Mouse (Mus musculus): ENCODE results near the gene Ush1c.
"Not testable (repeated sequence)": the region's sequence is repeated elsewhere in the genome, so short reads cannot be mapped to it uniquely, and the experiment has no call there.

Ush1c gene

DNA sequence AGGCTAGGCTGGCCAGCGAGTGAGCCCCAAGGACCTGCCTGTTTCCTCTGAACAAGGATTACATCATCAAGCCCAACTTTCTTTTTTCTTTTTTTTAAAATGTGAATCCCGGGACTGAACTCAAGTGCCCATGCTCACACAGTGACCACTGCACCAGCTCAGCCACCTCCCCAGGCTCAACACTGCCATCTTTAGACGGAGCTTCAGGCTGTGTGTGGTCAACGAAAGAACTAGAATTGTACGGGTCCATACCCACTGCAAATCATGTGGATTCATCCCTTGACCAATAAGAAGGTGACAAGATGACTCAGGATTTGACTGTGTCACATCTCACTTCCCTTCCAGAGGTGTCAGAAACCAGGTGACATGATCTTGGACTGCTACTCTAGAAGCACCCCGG, 33.5 kb downstream of the Ush1c start:
- DNase-seq (ENCODE audit: low spot score in 2 of 2), result no peak

DNA sequence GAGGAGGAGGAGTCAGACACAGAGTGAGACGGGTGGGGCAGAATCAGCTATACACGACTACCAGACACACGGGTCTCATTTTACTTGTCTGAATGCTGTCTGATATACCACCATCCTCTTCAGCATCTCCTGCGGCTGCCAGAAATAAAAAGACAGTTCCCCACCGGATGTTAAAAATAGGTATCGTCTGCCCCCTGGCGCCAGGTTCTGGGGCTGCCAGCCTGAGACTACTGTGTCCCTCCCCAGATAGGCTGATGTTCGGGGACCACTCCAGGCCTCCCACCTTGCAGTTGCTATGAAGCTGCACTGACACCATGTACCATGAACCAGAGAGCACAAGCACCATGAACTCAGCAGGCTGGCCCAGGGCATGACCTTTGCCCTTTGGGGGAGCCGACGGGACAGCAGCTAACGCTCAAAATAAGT, 34.2 kb downstream of the Ush1c start:
- peak; percentile 28 to 57 for DNase-seq (ENCODE audit: low spot score in 2 of 2)

DNA sequence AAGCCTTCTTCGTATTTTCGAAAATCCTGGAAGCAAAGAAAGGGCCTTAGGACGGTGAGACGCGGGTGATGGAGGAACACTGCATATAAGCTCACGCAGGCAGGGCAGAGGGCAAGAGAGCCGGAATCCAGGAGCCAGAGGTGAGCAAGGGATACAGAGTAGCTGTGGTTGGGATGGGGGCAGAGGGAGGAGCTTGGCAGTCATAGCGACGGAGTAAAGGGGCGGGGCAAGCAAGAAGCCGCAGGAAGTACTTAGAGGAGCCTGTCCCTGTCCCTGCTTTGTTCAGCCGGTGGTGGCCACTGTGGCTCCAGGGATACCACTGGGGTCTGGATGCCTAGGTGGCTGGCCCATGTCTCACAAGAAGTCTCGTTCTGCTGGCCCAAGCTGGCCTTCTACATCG, 36.7 kb downstream of the Ush1c start:
- DNase-seq (ENCODE audit: low spot score in 2 of 2), result no peak

DNA sequence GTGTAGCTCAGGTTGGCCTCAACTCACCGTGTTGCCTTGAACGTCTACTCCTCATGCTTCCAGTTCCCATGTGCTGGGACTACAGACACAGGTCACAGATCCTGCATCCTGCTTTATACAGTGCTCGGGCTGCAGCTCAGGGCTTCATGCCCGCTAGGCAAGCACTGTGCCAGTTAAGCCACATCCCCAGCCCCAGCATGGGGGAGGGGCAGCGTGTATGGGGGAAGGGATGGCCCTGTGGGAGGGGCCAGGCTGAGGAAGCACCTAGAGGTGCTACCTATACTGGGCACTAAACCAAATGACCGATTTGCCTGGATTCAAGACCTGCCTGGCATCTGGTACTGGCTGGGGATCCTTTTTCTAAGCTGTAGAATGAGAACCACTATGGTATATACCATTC, 38.3 kb downstream of the Ush1c start:
- DNase-seq (ENCODE audit: low spot score in 2 of 2), result no peak

DNA sequence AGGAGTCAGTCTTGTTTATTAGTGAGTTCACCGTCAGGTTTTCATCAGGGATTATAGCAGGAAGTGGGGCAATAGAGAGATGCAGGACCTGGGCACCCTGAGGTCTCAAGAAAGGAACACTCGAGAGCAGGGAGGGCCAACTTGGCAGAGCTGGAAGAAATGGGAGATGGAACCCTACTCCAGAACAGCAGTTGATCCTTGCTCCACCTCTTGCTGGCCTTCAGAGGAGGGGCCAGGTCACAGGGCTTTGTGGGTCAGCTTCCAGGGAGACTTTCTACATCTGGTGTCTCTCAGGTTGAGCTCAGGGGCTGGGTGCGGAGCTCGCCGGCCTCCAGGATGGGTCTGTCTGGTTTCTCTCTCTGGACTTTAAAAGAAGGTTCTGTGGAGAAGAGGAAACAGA, 42.9 kb downstream of the Ush1c start:
- no peak for DNase-seq (ENCODE audit: low spot score in 2 of 2)

DNA sequence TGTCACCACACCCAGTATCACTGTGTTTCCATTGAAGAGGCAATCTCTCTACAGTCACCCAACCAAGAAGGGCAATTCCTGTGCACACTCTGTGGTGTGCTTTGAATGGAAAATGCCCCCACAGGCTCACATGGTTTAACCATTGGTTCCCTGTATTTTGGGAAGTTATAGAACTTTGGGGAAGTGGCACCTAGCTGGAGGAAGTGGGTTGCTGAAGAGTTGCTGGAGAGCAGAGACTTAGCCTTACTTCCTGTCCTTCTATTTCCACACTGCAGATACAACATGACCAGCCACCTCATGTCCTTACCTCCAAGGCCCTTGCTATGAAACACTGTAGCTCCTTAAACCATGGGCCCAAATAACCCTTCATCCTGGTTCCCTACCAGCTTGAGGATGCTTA, 54.1 kb downstream of the Ush1c start:
- no peak for DNase-seq (ENCODE audit: low spot score in 2 of 2)

DNA sequence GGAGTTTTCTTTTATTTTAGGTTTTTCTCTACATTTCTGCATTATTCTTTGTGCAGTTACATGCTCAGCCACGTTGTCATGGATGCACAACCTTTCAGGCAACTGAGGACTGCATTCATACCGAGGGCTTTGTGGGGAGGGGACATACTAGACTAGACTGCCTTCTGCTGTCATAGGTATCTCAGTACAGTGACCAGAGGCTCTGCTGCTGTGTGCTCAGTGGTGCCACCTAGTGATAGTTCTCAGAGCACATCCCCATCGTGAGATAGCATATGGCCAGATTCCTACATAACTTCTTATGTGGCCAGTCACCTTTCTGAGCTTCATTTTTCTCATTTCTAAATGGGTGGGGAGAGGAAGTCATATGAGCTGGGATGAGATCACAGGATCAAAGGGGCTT, 56.7 kb downstream of the Ush1c start:
- peak; percentile 29 to 43 for DNase-seq (ENCODE audit: low spot score in 2 of 2)

DNA sequence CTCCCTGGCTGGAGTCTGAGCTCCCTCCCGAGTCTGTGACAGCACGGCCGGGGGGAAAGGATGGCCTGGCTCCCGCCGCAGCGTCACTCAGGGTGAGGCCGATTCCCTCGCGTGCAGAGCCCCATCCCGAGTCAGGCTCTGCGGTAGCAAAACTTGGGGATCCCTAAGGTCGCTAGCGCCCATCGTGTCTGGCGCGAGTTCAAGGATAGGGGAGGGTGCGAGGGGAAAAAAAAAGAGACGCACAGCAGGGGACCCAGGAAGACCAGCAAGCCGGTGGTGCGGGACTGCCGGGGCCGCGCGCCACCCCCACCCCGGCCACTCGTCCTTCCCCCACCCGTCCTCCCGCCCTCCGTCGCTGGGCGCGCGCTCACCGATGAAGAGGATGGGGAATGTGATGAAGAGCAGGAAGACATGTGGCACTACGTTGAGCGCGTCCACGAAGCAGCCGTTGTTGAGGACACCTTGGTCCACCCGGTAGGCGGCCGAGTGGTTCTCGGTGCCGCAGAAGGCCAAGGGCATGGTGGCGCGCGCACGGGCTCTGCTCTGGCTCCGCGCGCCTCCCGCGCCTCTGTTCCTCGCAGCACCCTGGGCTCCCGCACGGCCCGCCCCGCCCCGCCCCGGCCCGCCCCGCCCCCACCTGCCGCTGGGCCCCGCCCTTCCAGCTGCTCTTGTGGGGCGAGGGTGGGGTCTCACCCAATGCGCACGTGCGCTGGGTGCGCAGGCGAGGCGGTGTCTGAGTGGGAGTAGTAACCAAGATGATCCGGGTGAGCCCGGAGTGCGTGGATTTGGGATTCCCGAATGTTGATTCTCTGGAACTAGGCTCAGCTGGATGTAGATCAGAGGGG, 58.6 kb downstream of the Ush1c start, which contains the start of gene Abcc8:
Gene Abcc8, minus strand, starts transcription at position 603 of the 845 bp plus-strand sequence.
- DNase-seq (ENCODE audit: low spot score in 2 of 2), result peak; percentile 28 to 33

DNA sequence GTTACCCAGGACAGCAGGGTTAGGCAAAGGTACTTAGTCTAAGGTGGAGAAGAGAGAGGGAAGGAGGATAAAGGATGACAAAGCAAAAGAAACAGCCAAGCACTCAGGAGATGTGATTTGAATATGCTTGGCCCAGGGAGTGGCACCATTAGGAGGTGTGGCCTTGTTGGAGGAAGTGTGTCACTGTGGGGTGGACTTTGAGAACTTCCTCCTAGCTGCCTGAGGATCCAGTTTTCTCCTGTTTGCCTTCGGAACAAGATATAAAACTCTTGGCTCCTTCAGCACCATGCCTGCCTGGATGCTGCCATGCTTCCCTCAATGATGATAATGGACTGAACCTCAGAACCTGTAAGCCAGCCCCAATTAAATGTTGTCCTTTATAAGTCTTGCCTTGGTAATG, 69.3 kb downstream of the Ush1c start:
- DNase-seq (ENCODE audit: low spot score in 2 of 2), result not testable (repeated sequence)

DNA sequence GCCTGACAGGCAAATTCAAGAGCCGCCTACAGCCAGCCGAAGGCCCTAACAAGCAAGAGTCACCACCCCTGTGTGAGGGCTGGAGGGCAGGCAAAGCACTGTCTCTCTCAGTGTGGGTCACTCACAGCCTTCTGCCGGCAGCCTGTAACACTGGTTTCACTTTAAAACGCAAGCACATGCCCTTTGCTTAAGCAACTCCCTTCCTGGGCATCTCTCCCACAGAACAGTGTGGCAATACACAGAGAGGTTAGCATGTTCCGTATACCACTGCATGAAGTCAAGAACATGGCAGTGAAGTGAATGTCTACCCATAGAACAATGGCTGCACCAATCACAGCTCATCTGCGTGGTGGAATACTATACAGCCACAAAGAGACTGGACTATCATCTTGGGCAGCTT, 69.9 kb downstream of the Ush1c start:
- DNase-seq (ENCODE audit: low spot score in 2 of 2), result no peak

DNA sequence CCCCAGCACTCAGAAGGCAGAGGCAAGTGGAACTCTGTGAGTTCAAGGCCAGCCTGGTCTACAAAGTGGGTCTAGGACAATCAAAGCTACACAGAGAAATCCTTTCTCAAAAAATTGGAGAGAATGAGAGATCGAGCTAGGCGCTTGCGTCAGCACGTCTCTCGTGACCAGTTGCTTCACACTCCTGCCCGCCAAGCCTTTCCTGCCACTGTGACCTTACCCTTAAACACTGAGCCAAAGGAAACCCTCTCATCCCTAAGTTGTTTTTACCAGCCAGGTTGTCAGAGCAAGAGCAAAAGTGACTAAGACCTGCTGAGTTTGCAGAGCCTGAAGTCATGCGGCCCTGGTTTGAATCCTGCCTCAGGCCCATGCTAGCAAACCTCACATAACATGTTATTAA, 70.4 kb downstream of the Ush1c start:
- no peak for DNase-seq (ENCODE audit: low spot score in 2 of 2)

DNA sequence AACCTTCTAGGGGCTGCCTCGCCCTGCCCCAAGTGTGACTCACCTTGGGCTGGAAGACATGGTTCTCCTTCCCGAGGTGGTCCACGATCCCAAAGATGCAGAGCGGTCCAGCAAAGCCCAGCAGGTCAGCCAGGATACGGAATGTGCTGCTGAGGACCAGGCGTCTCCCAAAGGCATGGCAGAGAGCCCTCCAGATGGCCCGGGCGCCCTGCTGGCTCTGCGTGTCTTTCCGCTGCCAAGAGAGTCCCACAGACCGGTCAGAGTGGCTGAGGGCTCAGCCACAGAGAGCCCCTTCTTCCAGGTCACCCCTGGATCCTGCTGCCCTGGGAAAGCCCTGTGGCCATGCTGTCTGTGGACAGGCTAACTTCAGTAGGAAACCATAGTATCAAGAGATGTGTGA, 72.4 kb downstream of the Ush1c start:
- DNase-seq (ENCODE audit: low spot score in 2 of 2), result no peak

DNA sequence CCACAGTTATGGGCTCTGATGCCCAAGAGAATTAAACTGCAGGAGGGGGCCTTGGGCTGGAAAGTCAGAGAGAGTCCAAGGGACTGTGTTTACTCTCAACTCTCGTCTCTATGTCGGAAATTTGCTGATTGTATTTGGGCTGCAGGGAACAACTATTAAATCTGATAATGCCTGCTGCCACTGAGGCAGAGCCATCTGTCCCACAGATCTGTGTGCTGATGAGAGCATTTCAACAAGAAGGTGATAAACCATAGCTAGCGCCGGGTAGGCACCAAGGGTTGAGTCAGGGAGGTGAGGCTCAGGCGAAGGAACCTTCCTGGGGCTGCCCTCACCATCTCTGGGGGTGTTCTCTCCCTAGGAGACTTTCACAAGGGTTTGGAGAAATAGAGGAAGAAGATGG, 75.6 kb downstream of the Ush1c start:
- DNase-seq (ENCODE audit: low spot score in 2 of 2), result no peak

DNA sequence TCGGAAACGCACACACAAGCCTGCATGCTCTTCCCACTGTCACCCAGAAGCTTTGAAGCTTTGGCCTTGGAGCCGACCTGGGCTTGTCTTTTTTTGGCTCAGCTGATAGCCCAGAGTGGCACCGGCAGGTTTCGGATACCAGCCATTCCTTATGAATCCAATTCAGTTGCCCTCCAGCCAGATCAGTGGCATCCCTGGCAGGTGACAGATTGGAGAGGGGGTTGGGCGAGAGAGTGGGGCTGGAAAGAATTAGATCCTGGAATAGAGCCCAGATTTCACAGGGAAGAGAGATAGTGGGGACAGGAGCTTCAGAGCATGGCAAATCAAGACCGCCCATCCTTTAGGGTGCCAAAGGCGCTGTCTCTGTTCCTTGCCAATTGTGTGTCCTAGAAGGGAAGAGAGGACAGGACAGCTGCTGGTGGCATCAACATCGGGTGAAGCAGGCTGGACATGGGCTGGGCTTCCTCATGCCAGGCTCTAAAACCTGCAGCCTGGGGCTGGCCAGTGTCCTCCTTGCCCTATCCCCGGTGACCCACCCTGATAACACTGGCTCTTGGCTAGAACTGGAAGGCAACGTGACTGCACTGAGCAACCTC, 76.1 kb downstream of the Ush1c start:
- DNase-seq (ENCODE audit: low spot score in 2 of 2), result no peak

DNA sequence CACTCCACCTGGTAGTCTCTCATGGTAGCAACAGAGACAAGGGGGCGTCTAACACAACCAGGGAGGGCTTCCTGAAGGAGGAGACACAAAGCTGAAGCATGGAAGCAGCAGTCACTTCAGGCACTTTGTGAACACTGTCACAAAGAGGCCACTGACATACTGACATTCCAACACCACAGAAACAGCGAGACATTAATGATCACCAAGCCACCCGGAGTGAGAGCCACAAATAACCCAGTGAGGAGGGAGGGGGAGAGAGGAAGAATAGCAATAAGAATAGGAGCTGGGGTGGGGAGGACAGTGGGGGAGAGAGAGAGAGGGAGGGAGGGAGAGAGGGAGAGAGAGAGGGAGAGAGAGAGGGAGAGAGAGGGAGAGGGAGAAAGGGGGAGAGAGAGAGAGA, 76.7 kb downstream of the Ush1c start:
- DNase-seq (ENCODE audit: low spot score in 2 of 2), result no peak

DNA sequence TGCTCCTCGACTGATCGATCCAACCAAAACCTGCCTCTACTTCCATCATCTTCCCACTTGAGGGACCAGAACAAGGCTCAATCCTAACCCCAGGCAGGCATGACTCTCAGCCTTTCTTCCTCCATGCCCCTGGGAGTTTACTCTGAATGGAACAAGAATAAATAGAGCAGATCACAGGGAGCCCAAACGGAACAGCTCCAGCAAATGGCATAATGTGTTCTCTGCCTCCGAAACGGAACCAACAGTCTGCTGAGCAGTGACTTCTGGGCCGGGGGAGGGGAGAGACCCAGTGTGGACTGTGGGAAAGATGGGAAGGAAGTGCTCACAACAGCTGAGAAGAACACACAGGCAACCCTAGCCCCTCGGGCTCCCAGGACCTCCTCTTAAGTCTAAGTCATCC, 80.6 kb downstream of the Ush1c start:
- no peak for DNase-seq (ENCODE audit: low spot score in 2 of 2)

DNA sequence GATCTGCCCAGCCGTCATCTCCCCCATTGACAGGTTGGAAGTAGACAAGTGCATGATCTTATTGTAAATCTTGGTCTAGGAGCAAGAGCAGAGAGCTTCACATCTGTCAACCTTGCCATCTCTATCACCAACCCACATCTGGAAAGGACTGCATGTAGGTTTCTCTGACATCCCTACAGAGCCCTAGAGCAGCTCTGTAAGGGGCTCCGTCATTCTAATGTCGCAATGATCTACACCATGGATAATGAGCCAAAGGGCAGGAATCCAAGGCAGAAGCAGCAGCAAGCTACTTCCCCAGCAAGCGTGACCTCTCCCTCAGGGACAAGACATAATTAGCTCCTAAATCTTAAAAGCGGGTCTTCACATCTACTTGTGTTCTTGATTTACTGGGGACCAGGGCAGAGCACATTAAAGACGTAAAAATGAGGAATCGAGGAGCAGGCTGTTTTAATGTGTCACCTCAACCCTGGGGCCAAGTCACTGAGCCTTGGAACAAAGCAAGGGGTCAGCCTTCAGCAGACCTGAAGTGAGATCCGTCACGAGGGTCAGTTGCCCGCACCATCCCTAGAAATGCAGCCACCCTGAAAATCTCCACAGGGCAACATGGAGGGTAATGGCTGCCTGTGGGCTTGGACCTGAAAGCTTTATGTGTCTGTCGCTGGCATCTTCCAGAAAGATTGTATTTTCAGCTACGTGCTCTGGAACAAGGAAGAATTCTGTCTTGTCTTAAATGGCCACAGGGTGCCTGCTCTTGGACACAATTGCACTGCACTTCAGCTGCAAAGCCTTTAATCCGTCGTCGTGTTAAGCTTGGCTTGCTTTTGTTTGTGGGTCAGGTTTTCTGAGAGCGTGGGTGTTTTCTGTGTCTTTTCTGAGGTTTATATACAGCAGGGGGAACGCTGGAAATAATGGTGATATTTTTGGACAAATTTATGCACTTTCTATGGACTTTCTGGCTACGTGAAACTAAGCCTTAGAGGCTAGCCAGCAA, 83.5 kb downstream of the Ush1c start:
- DNase-seq (ENCODE audit: low spot score in 2 of 2), result no peak

DNA sequence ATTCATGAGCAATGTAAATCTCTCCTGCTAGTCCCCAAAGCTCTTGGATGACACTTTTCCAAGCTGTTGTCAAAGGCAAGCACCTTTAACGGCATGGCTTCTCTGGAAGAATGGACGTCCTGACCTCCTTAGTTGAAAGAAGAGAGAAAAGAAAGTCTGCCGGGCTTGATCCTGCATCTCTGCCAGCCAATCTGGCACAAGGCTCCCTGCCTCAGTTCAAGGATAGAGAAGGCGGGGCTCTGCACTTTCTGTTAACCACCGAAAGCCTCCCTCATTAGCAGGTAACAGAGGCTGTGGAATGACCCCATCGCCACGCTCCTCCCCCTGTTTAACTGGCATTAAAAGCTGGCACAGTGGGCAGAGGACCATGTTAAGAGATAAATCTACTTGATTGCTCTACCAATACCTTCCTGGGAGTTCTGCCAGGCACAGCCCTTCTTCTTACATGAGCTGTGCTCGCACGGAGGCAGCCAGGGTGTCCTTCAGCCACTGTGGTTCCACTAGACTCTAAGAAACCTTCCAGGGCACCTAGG, 85.4 kb downstream of the Ush1c start:
- no peak for DNase-seq (ENCODE audit: low spot score in 2 of 2)

DNA sequence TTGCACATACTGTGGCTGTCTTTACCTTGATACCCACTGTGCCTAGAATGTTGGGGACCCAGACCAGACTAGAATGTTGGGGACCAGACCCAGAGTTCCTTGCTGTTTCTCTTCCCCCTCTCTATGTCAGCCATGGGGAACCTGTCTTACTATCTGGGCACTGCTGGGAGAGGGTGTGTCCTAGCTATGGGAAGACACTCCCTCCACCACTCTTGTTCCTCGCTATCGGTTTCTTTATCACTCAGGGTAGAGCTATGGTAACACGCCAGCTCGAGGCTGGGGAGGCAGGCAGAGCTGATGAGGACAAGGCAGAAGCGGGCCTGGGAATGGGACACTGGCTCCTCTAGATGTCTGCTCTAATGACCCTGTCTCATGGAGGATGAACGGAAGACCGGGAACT, 90.9 kb downstream of the Ush1c start:
- no peak for DNase-seq (ENCODE audit: low spot score in 2 of 2)

DNA sequence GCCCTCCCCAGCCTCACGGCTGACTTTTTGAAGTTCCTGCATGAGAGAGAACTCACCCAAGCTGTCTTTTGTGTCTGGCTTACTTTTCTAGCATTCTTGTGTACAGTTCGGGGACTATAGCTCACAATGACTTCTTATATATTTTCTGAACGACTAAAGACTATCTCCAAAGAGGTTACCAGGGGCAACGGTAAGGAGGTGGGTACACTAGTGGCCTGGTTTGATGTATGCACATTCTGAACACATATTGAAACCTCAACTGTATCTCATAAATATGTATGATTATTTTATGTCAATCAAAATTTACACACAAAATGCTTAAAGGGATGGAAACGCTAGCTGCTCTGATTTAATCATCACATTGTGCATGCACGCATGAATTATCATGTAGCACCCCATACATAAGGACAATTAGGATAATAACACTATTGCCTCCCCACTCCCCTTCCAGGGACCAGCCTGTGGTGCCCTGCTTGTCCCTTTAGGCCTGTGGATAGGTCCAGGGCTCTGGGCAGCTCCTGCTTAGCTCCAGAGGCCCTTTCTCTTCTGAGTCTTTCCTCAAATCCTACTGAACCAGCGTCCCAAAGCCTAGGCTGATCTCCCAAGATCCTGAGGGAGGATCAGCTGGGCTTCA, 91.5 kb downstream of the Ush1c start:
- DNase-seq (ENCODE audit: low spot score in 2 of 2), result no peak

Measured in frontal cortex, postnatal 14 days (tissue).